Mouse (Mus musculus) liver, postnatal 0 days (tissue): ENCODE results near the gene Sall1.

Experiments
- CTCF ChIP-seq: sonication (generic); IDR thresholded peaks from 2 replicates; pipeline ENCODE4 v1.5.1; 2016; ENCODE audit warnings: antibody characterized with exemption, low read depth
- EP300 ChIP-seq: IDR thresholded peaks from 2 replicates; pipeline ENCODE4 v1.6.1; 2016; ENCODE audit warnings: antibody characterized with exemption, low read depth, mild to moderate bottlenecking

- TF ChIP-seq EP300, result no peak
- no peak for TF ChIP-seq CTCF
Measured at GRCm38 (mm10) chr8:89024796-89025195, 19.2 kb downstream of the Sall1 start.
